ENCODE assay signal across 28 mouse cellular contexts in genomic region chr16:20400707-20401591, GRCm38 (mm10). TPM values are rescaled to one million over a fixed set of nuclear protein-coding genes. Genes with fewer than 3 reads are reported as not detected.
DNase-seq lines count a peak whose midpoint lies in the region; ATAC-seq and TF ChIP-seq lines count a peak whose summit lies in the region.
"Had no signal": no experiment of that assay in that cellular context is flagged by ENCODE, and none has a peak within 500 bp of the region (broad histone marks: within the 10 kb centered on the region; RNA-seq: fewer than 3 reads in every experiment).

No protein-coding gene starts in this region.

- no peak for TF ChIP-seq POLR2A in brain, embryonic 14.5 days (IDR thresholded peaks at IDR 0.05; ENCODE audit: borderline replicate concordance, extremely low read depth, insufficient read depth, insufficient read length, poor library complexity, severe bottlenecking)

- H3K9me3 ChIP-seq in forebrain, embryonic 16.5 days (ENCODE audit: control insufficient read depth, low read length): no peaks in the 10 kb centered on the region
- no peaks in the 10 kb centered on the region for H3K9me3 ChIP-seq in forebrain, embryonic 10.5 days
- H3K9me3 ChIP-seq: forebrain, embryonic 15.5 days; heart, embryonic 12.5 days; hindbrain, embryonic 15.5 days; limb, embryonic 15.5 days; liver, embryonic 13.5 days; megakaryocyte, embryonic 14.5 days; neural tube, embryonic 15.5 days had no signal

- H3K4me2 ChIP-seq in forebrain, embryonic 16.5 days (ENCODE audit: low read length): no peak overlapping the region
- H3K4me2 ChIP-seq: forebrain, embryonic 15.5 days; heart, embryonic 12.5 days; hindbrain, embryonic 15.5 days; limb, embryonic 15.5 days; liver, embryonic 13.5 days; neural tube, embryonic 15.5 days had no signal

- no peak for TF ChIP-seq CTCF in layer of hippocampus, adult 2 months (conservative IDR thresholded peaks at IDR 0.05)
- TF ChIP-seq CTCF in brain, embryonic 14.5 days (IDR thresholded peaks at IDR 0.05; ENCODE audit: borderline replicate concordance, extremely low read depth, insufficient read depth, insufficient read length): no peak

- peak; percentile 34 to 45 for DNase-seq in cerebellum, adult 18-20 months
- no peak for DNase-seq in cerebellum, postnatal 10 days
- DNase-seq in forebrain, embryonic 10.5 days (ENCODE audit: extremely low spot score, low spot score): no peak
- DNase-seq in layer of hippocampus, adult 2 months (ENCODE audit: low spot score in 2 of 2): peak; percentile 17 to 22
- DNase-seq in layer of hippocampus, adult 9-10 months (ENCODE audit: low spot score): no peak
- DNase-seq in brain, embryonic 14.5 days (ENCODE audit: low read depth): peak; percentile 28
- DNase-seq: cerebellum, adult 11-12 months; gastrocnemius, adult 2 months; gastrocnemius, postnatal 36 days; heart, adult 2 months; kidney, adult 11 months; kidney, postnatal 14 days; left cerebral cortex, postnatal 4 days; liver, embryonic 13.5 days; midbrain, embryonic 14.5 days; spleen, adult 18-20 months; thymus, postnatal 14 days had no signal

- H3K36me3 ChIP-seq in forebrain, embryonic 16.5 days (ENCODE audit: control insufficient read depth, insufficient read depth): peaks cover 25% of the 10 kb centered on the region
- peaks cover 80% of the 10 kb centered on the region for H3K36me3 ChIP-seq in forebrain, embryonic 10.5 days (replicated peaks)

- WGBS in forebrain, embryonic 16.5 days: 81% methylated on average over 12 of the region's 12 CpGs
- WGBS in forebrain, embryonic 10.5 days: 93% methylated on average over 12 of the region's 12 CpGs

- H3K4me1 ChIP-seq in forebrain, embryonic 16.5 days (replicated peaks; ENCODE audit: control insufficient read depth, insufficient read depth, low read length): peaks cover 5% of the 10 kb centered on the region; the same call in 1 of the 2 replicates
- H3K4me1 ChIP-seq in forebrain, embryonic 10.5 days: no peaks in the 10 kb centered on the region
- H3K4me1 ChIP-seq: forebrain, embryonic 15.5 days; heart, embryonic 12.5 days; hindbrain, embryonic 15.5 days; limb, embryonic 15.5 days; liver, embryonic 13.5 days; megakaryocyte, embryonic 14.5 days; neural tube, embryonic 15.5 days had no signal

- H3K4me3 ChIP-seq in forebrain, embryonic 16.5 days (replicated peaks; ENCODE audit: low read length): no peak overlapping the region
- no peak overlapping the region for H3K4me3 ChIP-seq in forebrain, embryonic 10.5 days
- H3K4me3 ChIP-seq in layer of hippocampus, adult 2 months: no peak overlapping the region
- H3K4me3 ChIP-seq: erythroblast, embryonic 14.5 days; forebrain, embryonic 15.5 days; gastrocnemius, adult 2 months; heart, adult 2 months; heart, embryonic 12.5 days; hindbrain, embryonic 15.5 days; limb, embryonic 15.5 days; liver, embryonic 13.5 days; megakaryocyte, embryonic 14.5 days; neural tube, embryonic 15.5 days had no signal

- 0 out of 2 replicates have a peak overlapping the region, but pooled peaks have one; percentile 26 for H3K27ac ChIP-seq in forebrain, embryonic 16.5 days (ENCODE audit: low read length)
- no peak overlapping the region for H3K27ac ChIP-seq in forebrain, embryonic 10.5 days
- peak overlapping the region; percentile 18; the same call in 1 of the 2 replicates for H3K27ac ChIP-seq in layer of hippocampus, adult 2 months
- H3K27ac ChIP-seq: gastrocnemius, adult 2 months; heart, adult 2 months; hindbrain, embryonic 15.5 days; limb, embryonic 15.5 days; liver, embryonic 13.5 days; neural tube, embryonic 15.5 days had no signal

- ATAC-seq in forebrain, embryonic 16.5 days: no peak
- ATAC-seq: activated CD4-positive, CD25-positive, alpha-beta regulatory T cell, adult 4 months; forebrain, embryonic 15.5 days; inflammation-experienced regulatory T-cells, adult 6 months had no signal

- H3K9ac ChIP-seq in forebrain, embryonic 16.5 days (replicated peaks; ENCODE audit: low read depth, low read length): no peak overlapping the region
- H3K9ac ChIP-seq: forebrain, embryonic 15.5 days; heart, embryonic 12.5 days; hindbrain, embryonic 15.5 days; limb, embryonic 15.5 days; liver, embryonic 13.5 days; neural tube, embryonic 15.5 days had no signal

- H3K27me3 ChIP-seq in forebrain, embryonic 16.5 days (replicated peaks; ENCODE audit: control insufficient read depth, insufficient read depth, low read length): no peaks in the 10 kb centered on the region
- H3K27me3 ChIP-seq in forebrain, embryonic 10.5 days (ENCODE audit: poor library complexity, severe bottlenecking): no peaks in the 10 kb centered on the region
- H3K27me3 ChIP-seq: CH12.LX; forebrain, embryonic 15.5 days; heart, embryonic 12.5 days; hindbrain, embryonic 15.5 days; limb, embryonic 15.5 days; liver, embryonic 13.5 days; megakaryocyte, embryonic 14.5 days; neural tube, embryonic 15.5 days had no signal

RNA-seq across cellular contexts. Expression of gene Abcc5, which starts 25.2 kb away (rescaled TPM):
- polyA plus RNA-seq in forebrain, embryonic 16.5 days (2015; fragmentation: Nextera tagmentation; extraction: Ambion mirVana): 164 and 185 TPM in 2 replicates
- polyA plus RNA-seq in forebrain, embryonic 10.5 days (2016; fragmentation: Nextera tagmentation; extraction: Ambion mirVana): 57.1 and 59.8 TPM in 2 replicates
- 100 to 1,000 TPM; 220 to 244 TPM for total RNA-seq in layer of hippocampus, adult 2 months (2021)
- polyA plus RNA-seq in brain, embryonic 14.5 days (2012; rRNA removed): 269 and 333 TPM in 2 replicates

Comparison
In these comparisons a context has a peak if more than half of its experiments do, and no peak if none do; other contexts are left out.
1. DNase-seq: peak in cerebellum, adult 18-20 months (2 of 2), layer of hippocampus, adult 2 months (2 of 2) and brain, embryonic 14.5 days (single experiment); none in cerebellum, postnatal 10 days (0 of 2), forebrain, embryonic 10.5 days (single experiment) and layer of hippocampus, adult 9-10 months (single experiment).